Mouse (Mus musculus) central nervous system, embryonic 11.5 days (tissue): ENCODE results near the gene Zfp683. TPM values are rescaled to one million over a fixed set of nuclear protein-coding genes. Genes with fewer than 3 reads are reported as not detected.

Source experiments
- polyA plus RNA-seq: library from polyadenylated mRNA; depleted of rRNA; stranded (reverse); fragments of >200 nt; gene quantifications from 2 replicates; pipeline ENCODE4 v1.2.3, GENCODE M21; 2012; rRNA removed

The Zfp683 gene
- not detected in 2 replicates for polyA plus RNA-seq

DNA sequence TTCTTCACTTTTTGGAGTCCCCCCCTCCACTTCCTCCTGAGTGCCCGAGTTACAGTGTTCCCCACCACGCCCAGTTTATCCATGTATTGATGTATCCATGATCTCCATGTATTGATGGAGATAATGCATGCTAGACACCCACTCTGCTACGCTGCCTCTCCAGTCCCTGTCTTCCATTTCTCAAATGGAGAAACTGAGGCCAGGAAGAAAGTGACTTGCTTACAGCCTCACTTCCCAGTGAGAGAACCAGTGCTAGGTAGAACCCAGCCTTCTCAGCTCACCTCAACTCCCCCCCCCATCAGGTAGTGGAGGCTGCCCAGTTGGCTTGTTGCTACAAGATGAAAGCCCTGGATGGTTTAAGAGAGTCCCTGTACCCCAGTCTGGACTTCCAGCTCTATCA, at the start of gene Zfp683:
Gene Zfp683, plus strand, starts transcription at position 301 of the 400 bp plus-strand sequence.

DNA sequence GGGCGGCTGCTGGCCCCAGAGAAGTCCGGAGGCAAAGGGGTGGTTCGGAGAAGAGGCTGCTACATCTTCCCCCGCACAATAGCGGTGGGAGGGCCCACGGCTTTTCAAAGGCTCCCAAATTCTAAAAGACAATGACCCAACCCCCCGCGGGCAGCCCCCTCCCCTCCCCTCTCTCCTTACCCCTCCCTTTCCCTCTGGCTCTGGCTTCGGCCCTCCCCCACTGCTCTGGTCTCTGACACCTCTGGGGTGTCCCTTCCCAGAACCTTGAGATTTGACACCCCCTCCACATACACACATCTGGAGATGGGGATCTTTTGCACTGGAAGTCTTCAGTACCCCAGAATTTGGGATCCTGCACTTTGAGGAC, 34.9 kb upstream of the Zfp683 start, which contains the start of gene Lin28a:
Gene Lin28a, minus strand, starts transcription at position 63 of the 367 bp plus-strand sequence.

DNA sequence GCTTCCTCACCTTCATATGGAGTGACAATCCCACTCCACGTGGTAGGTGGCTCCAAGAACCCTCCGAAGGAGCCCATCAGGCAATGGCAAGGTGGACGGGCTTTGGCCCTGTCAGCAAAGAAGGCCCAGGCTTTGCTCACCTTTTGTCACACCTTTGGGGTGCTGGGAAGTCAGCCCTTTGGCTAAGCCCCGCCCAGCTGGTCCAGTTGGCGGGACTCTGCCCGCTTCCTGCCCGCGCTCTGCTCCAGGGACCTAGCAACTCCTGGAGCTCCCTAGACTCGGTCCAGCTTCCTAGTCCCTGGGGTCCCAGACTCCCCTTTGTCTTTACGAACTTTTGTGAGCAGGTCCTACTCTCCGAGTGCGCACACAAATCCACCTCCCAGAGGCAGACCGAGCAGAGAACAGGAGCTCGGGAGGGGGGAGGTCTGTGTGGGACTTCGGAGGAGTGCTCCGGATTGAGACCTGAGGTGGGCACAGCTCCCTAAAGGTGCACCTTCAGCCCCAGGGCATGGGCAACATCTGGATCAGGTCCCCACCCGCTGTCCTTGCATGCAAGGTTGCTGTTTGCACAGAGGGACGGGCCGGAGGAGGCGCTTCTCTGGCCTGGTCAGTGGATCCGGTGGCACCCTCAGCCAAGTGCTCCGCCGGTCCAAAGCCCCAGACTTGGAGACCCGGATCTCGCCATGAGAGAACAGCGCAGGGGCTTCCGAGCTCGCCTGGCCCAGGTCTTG, 6.7 kb downstream of the Zfp683 start, which contains the start of gene Crybg2:
Gene Crybg2, plus strand, starts transcription at position 681 of the 731 bp plus-strand sequence.

DNA sequence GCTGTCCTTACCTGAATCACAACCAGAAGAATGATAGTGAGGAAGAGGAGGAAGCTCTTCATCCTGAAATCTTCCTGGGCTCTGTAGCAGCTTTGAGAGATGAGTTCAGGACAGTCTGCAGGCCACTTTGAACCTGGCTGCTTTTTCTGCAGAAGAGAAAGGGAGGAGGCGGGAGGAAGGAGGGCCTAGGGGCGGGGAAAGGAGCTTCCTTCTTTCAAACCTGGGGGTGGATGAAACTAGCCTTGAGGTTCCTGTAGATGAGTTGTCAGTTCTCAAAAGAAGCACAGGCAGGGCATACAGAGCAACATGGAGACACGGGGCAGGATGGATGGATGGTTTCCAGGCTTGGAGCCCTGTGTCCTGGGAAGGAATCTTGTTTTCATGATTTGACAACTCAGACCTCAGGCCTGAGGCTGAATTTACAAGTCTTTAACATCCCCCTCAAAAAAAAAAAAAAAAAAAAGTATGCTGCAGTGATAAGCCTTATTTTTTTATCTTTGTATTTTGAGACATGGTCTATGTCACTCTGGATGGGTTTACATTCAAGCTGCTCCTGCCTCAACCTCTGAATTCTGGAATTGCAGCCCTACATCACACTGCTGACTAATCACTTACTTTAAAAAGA, 41.4 kb downstream of the Zfp683 start, which contains the start of gene Cd52:
Gene Cd52, minus strand, starts transcription at position 160 of the 625 bp plus-strand sequence.

DNA sequence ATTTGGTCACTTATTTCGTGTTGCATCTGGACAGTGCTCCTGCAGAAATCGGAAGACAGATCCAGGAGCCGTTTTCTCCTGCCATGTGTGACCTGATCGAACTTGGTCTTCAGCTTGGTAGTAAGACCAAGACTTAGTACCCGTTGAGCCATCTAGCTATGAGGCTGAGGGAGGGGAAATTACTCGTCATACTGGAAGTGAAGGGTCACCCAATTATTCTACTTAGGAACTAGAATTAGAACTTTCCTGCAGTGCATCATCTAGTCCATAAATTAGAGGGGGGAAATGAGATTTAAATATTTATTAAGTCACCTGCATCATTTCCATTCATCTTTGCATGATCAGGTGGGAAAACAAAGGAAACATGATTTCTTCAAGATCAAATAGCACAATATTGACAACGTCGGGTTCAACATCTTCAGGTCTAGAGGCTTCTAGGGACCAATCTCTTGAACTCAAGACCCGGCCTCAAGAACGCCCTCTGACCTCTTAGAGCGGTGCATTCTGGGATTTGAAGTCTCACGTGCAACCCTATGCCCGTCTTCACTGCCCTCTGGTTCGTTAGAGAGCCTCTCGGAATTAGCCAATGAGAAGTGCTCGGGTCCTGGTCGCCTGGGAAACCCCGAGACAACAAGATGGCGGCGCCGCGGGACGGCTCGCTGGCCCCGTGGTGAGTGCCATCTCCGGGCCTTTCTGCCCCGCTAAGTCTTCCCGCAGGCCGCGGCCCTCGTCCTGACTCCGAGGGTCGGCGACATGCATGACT, 48.5 kb downstream of the Zfp683 start, which contains the start of gene Ubxn11:
Gene Ubxn11, plus strand, starts transcription at position 592 of the 763 bp plus-strand sequence.

Other genes with a start within 250 kb of the Zfp683 start
- gene Rps6ka1, start 166.0 kb upstream of the Zfp683 start, polyA plus RNA-seq, result 15.4 and 21.9 TPM in 2 replicates
- gene Hmgn2, start 85.2 kb upstream of the Zfp683 start, polyA plus RNA-seq, result 1,322 and 4,119 TPM in 2 replicates
- 36.4 and 43.8 TPM in 2 replicates for gene Dhdds, start 52.9 kb upstream of the Zfp683 start, polyA plus RNA-seq
- 4.5 and 9.5 TPM in 2 replicates for gene Lin28a, start 35.0 kb upstream of the Zfp683 start, polyA plus RNA-seq
- gene Crybg2, start 7.0 kb downstream of the Zfp683 start, polyA plus RNA-seq, result 0.71 and 2.0 TPM in 2 replicates
- gene Cd52, start 41.2 kb downstream of the Zfp683 start, polyA plus RNA-seq, result 3.4 and 4.2 TPM in 2 replicates
- 9.2 and 11.2 TPM in 2 replicates for gene Ubxn11, start 48.7 kb downstream of the Zfp683 start, polyA plus RNA-seq
- gene Sh3bgrl3, start 75.0 kb downstream of the Zfp683 start, polyA plus RNA-seq, result 164 and 169 TPM in 2 replicates
- gene Cep85, start 133.3 kb downstream of the Zfp683 start, polyA plus RNA-seq, result 33.3 and 37.3 TPM in 2 replicates
- 0.10 TPM in 1 of 2 replicates, not detected in the other for gene Gm7534, start 149.2 kb downstream of the Zfp683 start, polyA plus RNA-seq
- gene Catsper4, start 173.5 kb downstream of the Zfp683 start, polyA plus RNA-seq, result not detected in 2 replicates
- gene Cnksr1, start 184.6 kb downstream of the Zfp683 start, polyA plus RNA-seq, result 0.25 and 0.62 TPM in 2 replicates
- 0.08 TPM in 1 of 2 replicates, not detected in the other for gene E130218I03Rik, start 189.8 kb downstream of the Zfp683 start, polyA plus RNA-seq
- gene Zfp593, start 191.8 kb downstream of the Zfp683 start, polyA plus RNA-seq, result 14.1 and 15.2 TPM in 2 replicates
- 0.31 TPM in 1 of 2 replicates, not detected in the other for gene Gm30191, start 193.1 kb downstream of the Zfp683 start, polyA plus RNA-seq
- gene Grrp1, start 200.3 kb downstream of the Zfp683 start, polyA plus RNA-seq, result 7.5 and 8.5 TPM in 2 replicates
- gene Pdik1l, start 234.1 kb downstream of the Zfp683 start, polyA plus RNA-seq, result 9.3 and 14.4 TPM in 2 replicates